Mouse (Mus musculus) lung, postnatal 0 days (tissue): ENCODE measurements around the gene Pin1.

Experiments used
- CTCF ChIP-seq: IDR thresholded peaks from 2 replicates; pipeline ENCODE4 v1.5.1; 2016; ENCODE audit warnings: antibody characterized with exemption, mild to moderate bottlenecking
- EP300 ChIP-seq: IDR thresholded peaks from 2 replicates; pipeline ENCODE4 v1.6.1; 2016; ENCODE audit warnings: antibody characterized with exemption, mild to moderate bottlenecking, control low read depth

- TF ChIP-seq CTCF (no peak), EP300 (no peak)
Observed at GRCm38 (mm10) chr9:20705981-20706380, 54.1 kb downstream of the Pin1 start.
